Mouse (Mus musculus): ENCODE results near the gene Tpgs1. TPM values are rescaled to one million over a fixed set of nuclear protein-coding genes. Genes with fewer than 3 reads are reported as not detected.

Gene Tpgs1
- polyA plus RNA-seq, 1 experiment from 2014 or later = 10.4 TPM

GRCm38 (mm10) chr10:79654946-79655395 lies 14.2 kb upstream of the Tpgs1 start:
- WGBS (ENCODE audit: missing documents) = 70% methylated on average over 1 of the region's 1 CpGs
- Histone ChIP-seq H3K27ac (no peak overlapping the region), H3K36me3 (ENCODE audit: inconsistent target) (no peaks in the 10 kb centered on the region), H3K4me3 (ENCODE audit: inconsistent target) (no peak overlapping the region), H3K79me2 (ENCODE audit: inconsistent target) (no peaks in the 10 kb centered on the region)

- Histone ChIP-seq H3K4me3 (ENCODE audit: inconsistent target) (no peak overlapping the region), H3K79me2 (ENCODE audit: inconsistent target) (no peaks in the 10 kb centered on the region), H3K36me3 (ENCODE audit: inconsistent target) (no peaks in the 10 kb centered on the region), H3K27ac (no peak overlapping the region)
- 35% methylated on average over 4 of the region's 4 CpGs for WGBS (ENCODE audit: missing documents)
These were observed 10.3 kb upstream of the Tpgs1 start for GRCm38 (mm10) chr10:79658829-79659228.

GRCm38 (mm10) chr10:79660298-79660697 lies 8.9 kb upstream of the Tpgs1 start:
- Histone ChIP-seq H3K4me3 (ENCODE audit: inconsistent target) (no peak overlapping the region), H3K36me3 (ENCODE audit: inconsistent target) (no peaks in the 10 kb centered on the region), H3K79me2 (ENCODE audit: inconsistent target) (no peaks in the 10 kb centered on the region), H3K27ac (no peak overlapping the region)
- WGBS (ENCODE audit: missing documents) = 94% methylated on average over 2 of the region's 2 CpGs

GRCm38 (mm10) chr10:79661861-79662260 lies 7.3 kb upstream of the Tpgs1 start:
- Histone ChIP-seq H3K79me2 (ENCODE audit: inconsistent target) (no peaks in the 10 kb centered on the region), H3K4me3 (ENCODE audit: inconsistent target) (no peak overlapping the region), H3K36me3 (ENCODE audit: inconsistent target) (no peaks in the 10 kb centered on the region), H3K27ac (no peak overlapping the region)
- WGBS (ENCODE audit: missing documents) = 33% methylated on average over 2 of the region's 3 CpGs

- no peak within 1 kb of the TSS for H3K4me3 ChIP-seq (ENCODE audit: inconsistent target)
- H3K27ac ChIP-seq = no peak within 1 kb of the TSS
- WGBS (ENCODE audit: missing documents) = 29% methylated on average over 13 of the region's 13 CpGs
These were observed 5.0 kb upstream of the Tpgs1 start, which contains the start of gene Madcam1 for GRCm38 (mm10) chr10:79664131-79664665. Gene Madcam1, plus strand, starts transcription at chr10:79664559.

GRCm38 (mm10) chr10:79665051-79665450 lies 4.1 kb upstream of the Tpgs1 start:
- Histone ChIP-seq H3K4me3 (ENCODE audit: inconsistent target) (no peak overlapping the region), H3K36me3 (ENCODE audit: inconsistent target) (no peaks in the 10 kb centered on the region), H3K27ac (no peak overlapping the region), H3K79me2 (ENCODE audit: inconsistent target) (no peaks in the 10 kb centered on the region)
- WGBS (ENCODE audit: missing documents) = 90% methylated on average over 8 of the region's 8 CpGs

More at GRCm38 (mm10) chr10:79664131-79664665, 5.0 kb upstream of the Tpgs1 start, which contains the start of gene Madcam1:
- Histone ChIP-seq H3K79me2 (ENCODE audit: inconsistent target) (no peaks in the 10 kb centered on the region), H3K36me3 (ENCODE audit: inconsistent target) (no peaks in the 10 kb centered on the region)

GRCm38 (mm10) chr10:79666493-79666892 lies 2.7 kb upstream of the Tpgs1 start:
- Histone ChIP-seq H3K36me3 (ENCODE audit: inconsistent target) (no peaks in the 10 kb centered on the region), H3K27ac (no peak overlapping the region), H3K4me3 (ENCODE audit: inconsistent target) (no peak overlapping the region), H3K79me2 (ENCODE audit: inconsistent target) (no peaks in the 10 kb centered on the region; the same call in 1 of the 2 replicates)
- 72% methylated on average over 9 of the region's 9 CpGs for WGBS (ENCODE audit: missing documents)

GRCm38 (mm10) chr10:79668076-79668475 lies 1.1 kb upstream of the Tpgs1 start:
- 82% methylated on average over 5 of the region's 5 CpGs for WGBS (ENCODE audit: missing documents)
- H3K27ac ChIP-seq = no peak overlapping the region
- H3K4me3 ChIP-seq (ENCODE audit: inconsistent target) = no peak overlapping the region
- no peaks in the 10 kb centered on the region; the same call in 1 of the 2 replicates for H3K79me2 ChIP-seq (ENCODE audit: inconsistent target)
- H3K36me3 ChIP-seq (ENCODE audit: inconsistent target) = no peaks in the 10 kb centered on the region

- Histone ChIP-seq H3K79me2 (ENCODE audit: inconsistent target) (no peaks in the 10 kb centered on the region; the same call in 1 of the 2 replicates), H3K4me3 (ENCODE audit: inconsistent target) (peak overlapping the region; percentile 80), H3K27ac (peak overlapping the region; percentile 74), H3K36me3 (ENCODE audit: inconsistent target) (no peaks in the 10 kb centered on the region)
- under 1% methylated on average over 47 of the region's 47 CpGs for WGBS (ENCODE audit: missing documents)
These were observed 448 bp downstream of the Tpgs1 start for GRCm38 (mm10) chr10:79669576-79670057.

- whole genome bisulfite sequencing (ENCODE audit: missing documents) = 34% methylated on average over 15 of the region's 15 CpGs
- peak overlapping the region; percentile 74 for H3K27ac ChIP-seq
- peak overlapping the region; percentile 80 for H3K4me3 ChIP-seq (ENCODE audit: inconsistent target)
- H3K36me3 ChIP-seq (ENCODE audit: inconsistent target) = no peaks in the 10 kb centered on the region
- H3K79me2 ChIP-seq (ENCODE audit: inconsistent target) = no peaks in the 10 kb centered on the region; the same call in 1 of the 2 replicates
These were observed 1.1 kb downstream of the Tpgs1 start for GRCm38 (mm10) chr10:79670071-79670888.

GRCm38 (mm10) chr10:79671396-79672087 lies 2.4 kb downstream of the Tpgs1 start:
- no peak overlapping the region for H3K27ac ChIP-seq
- 89% methylated on average over 6 of the region's 6 CpGs for WGBS (ENCODE audit: missing documents)
- H3K4me3 ChIP-seq (ENCODE audit: inconsistent target) = no peak overlapping the region
- H3K79me2 ChIP-seq (ENCODE audit: inconsistent target) = no peaks in the 10 kb centered on the region; the same call in 1 of the 2 replicates
- peaks cover 4% of the 10 kb centered on the region; the same call in 1 of the 2 replicates for H3K36me3 ChIP-seq (ENCODE audit: inconsistent target)

- Histone ChIP-seq H3K79me2 (ENCODE audit: inconsistent target) (no peaks in the 10 kb centered on the region; the same call in 1 of the 2 replicates), H3K36me3 (ENCODE audit: inconsistent target) (peaks cover 4% of the 10 kb centered on the region; the same call in 1 of the 2 replicates), H3K4me3 (ENCODE audit: inconsistent target) (no peak overlapping the region), H3K27ac (no peak overlapping the region)
- 84% methylated on average over 3 of the region's 3 CpGs for WGBS (ENCODE audit: missing documents)
These were observed 2.9 kb downstream of the Tpgs1 start for GRCm38 (mm10) chr10:79672088-79672455.

GRCm38 (mm10) chr10:79673054-79673453 lies 3.9 kb downstream of the Tpgs1 start:
- Histone ChIP-seq H3K36me3 (ENCODE audit: inconsistent target) (peaks cover 4% of the 10 kb centered on the region; the same call in 1 of the 2 replicates), H3K4me3 (ENCODE audit: inconsistent target) (no peak overlapping the region), H3K27ac (no peak overlapping the region), H3K79me2 (ENCODE audit: inconsistent target) (no peaks in the 10 kb centered on the region; the same call in 1 of the 2 replicates)
- 97% methylated on average over 3 of the region's 3 CpGs for WGBS (ENCODE audit: missing documents)

GRCm38 (mm10) chr10:79675346-79676035 lies 6.3 kb downstream of the Tpgs1 start:
- H3K27ac ChIP-seq = no peak overlapping the region
- peaks cover 4% of the 10 kb centered on the region; the same call in 1 of the 2 replicates for H3K36me3 ChIP-seq (ENCODE audit: inconsistent target)
- H3K4me3 ChIP-seq (ENCODE audit: inconsistent target) = no peak overlapping the region
- H3K79me2 ChIP-seq (ENCODE audit: inconsistent target) = no peaks in the 10 kb centered on the region; the same call in 1 of the 2 replicates
- 97% methylated on average over 33 of the region's 44 CpGs for WGBS (ENCODE audit: missing documents)

All from macrophage (primary cell).